Mouse (Mus musculus) layer of hippocampus, adult 2 months (tissue): ENCODE measurements around the gene Fbxl7. TPM values are rescaled to one million over a fixed set of nuclear protein-coding genes. Genes with fewer than 3 reads are reported as not detected.
"Not testable (repeated sequence)": the region's sequence is repeated elsewhere in the genome, so short reads cannot be mapped to it uniquely, and the experiment has no call there.

ENCODE experiments used
- DNase-seq, 2 experiments: peaks; one replicate each; pipeline ENCODE4 v3.0.0; 2022; ENCODE audit warnings: low spot score in 2 of 2
- H3K27ac ChIP-seq: fragments of 200-600 bp; 2 replicates; pipeline ENCODE4 v1.8.1; 2022
- H3K4me3 ChIP-seq: fragments of 200-600 bp; 2 replicates; pipeline ENCODE4 v1.8.1; 2022; ENCODE audit warnings: mild to moderate bottlenecking
- CTCF ChIP-seq: fragments of 200-600 bp; conservative IDR thresholded peaks from 2 replicates; pipeline ENCODE4 v1.8.1; 2022; ENCODE audit warnings: antibody characterized with exemption, mild to moderate bottlenecking, moderate library complexity
- total RNA-seq, 2 experiments: library from RNA; stranded (reverse); gene quantifications; 2 replicates each; pipeline ENCODE4 v1.2.3; 2021

The Fbxl7 gene
- total RNA-seq, 2 experiments from 2014 or later, result 7.0 to 9.0 TPM

- no peak overlapping the region for H3K4me3 ChIP-seq
- DNase-seq, result peak; percentile 51 to 56
- no peak for TF ChIP-seq CTCF
- peak overlapping the region; percentile 59; the same call in 1 of the 2 replicates for H3K27ac ChIP-seq
Measured at GRCm38 (mm10) chr15:26795518-26795917, 99.9 kb downstream of the Fbxl7 start.

- no peak for DNase-seq
Measured at GRCm38 (mm10) chr15:26787148-26787547, 108.2 kb downstream of the Fbxl7 start.

GRCm38 (mm10) chr15:26780557-26780956 is 114.8 kb downstream of the Fbxl7 start:
- TF ChIP-seq CTCF, result no peak
- DNase-seq, result no peak
- Histone ChIP-seq H3K4me3 (no peak overlapping the region), H3K27ac (no peak overlapping the region)

More at GRCm38 (mm10) chr15:26787148-26787547, 108.2 kb downstream of the Fbxl7 start:
- no peak for TF ChIP-seq CTCF
- Histone ChIP-seq H3K27ac (no peak overlapping the region), H3K4me3 (no peak overlapping the region)

GRCm38 (mm10) chr15:26779129-26779528 is 116.3 kb downstream of the Fbxl7 start:
- no peak for TF ChIP-seq CTCF
- no peak for DNase-seq
- Histone ChIP-seq H3K27ac (no peak overlapping the region), H3K4me3 (no peak overlapping the region)

- no peak for TF ChIP-seq CTCF
- no peak overlapping the region for H3K4me3 ChIP-seq
- no peak overlapping the region for H3K27ac ChIP-seq
- no peak for DNase-seq
Measured at GRCm38 (mm10) chr15:26775720-26776119, 119.7 kb downstream of the Fbxl7 start.

GRCm38 (mm10) chr15:26774895-26775294 is 120.5 kb downstream of the Fbxl7 start:
- no peak for TF ChIP-seq CTCF

GRCm38 (mm10) chr15:26761651-26762050 is 133.7 kb downstream of the Fbxl7 start:
- no peak for DNase-seq
- Histone ChIP-seq H3K4me3 (no peak overlapping the region), H3K27ac (no peak overlapping the region)
- TF ChIP-seq CTCF, result no peak

More at GRCm38 (mm10) chr15:26774895-26775294, 120.5 kb downstream of the Fbxl7 start:
- Histone ChIP-seq H3K27ac (no peak overlapping the region), H3K4me3 (no peak overlapping the region)
- no peak for DNase-seq

- no peak overlapping the region for H3K4me3 ChIP-seq
- H3K27ac ChIP-seq, result no peak overlapping the region; the same call in 1 of the 2 replicates
- no peak for DNase-seq
- no peak for TF ChIP-seq CTCF
Measured at GRCm38 (mm10) chr15:26748484-26748883, 146.9 kb downstream of the Fbxl7 start.

- Histone ChIP-seq H3K4me3 (no peak overlapping the region), H3K27ac (no peak overlapping the region; the same call in 1 of the 2 replicates)
- no peak for TF ChIP-seq CTCF
- DNase-seq, result no peak
Measured at GRCm38 (mm10) chr15:26732366-26732765, 163.0 kb downstream of the Fbxl7 start.

- no peak for TF ChIP-seq CTCF
- no peak overlapping the region for H3K4me3 ChIP-seq
- peak; percentile 68 to 79 for DNase-seq
- H3K27ac ChIP-seq, result peak overlapping the region; percentile 92
Measured at GRCm38 (mm10) chr15:26730760-26731159, 164.6 kb downstream of the Fbxl7 start.

GRCm38 (mm10) chr15:26729341-26729740 is 166.0 kb downstream of the Fbxl7 start:
- not testable (repeated sequence) for DNase-seq, H3K4me3 ChIP-seq
- H3K27ac ChIP-seq, result peak overlapping the region; percentile 92

GRCm38 (mm10) chr15:26718390-26719036 is 176.9 kb downstream of the Fbxl7 start:
- no peak overlapping the region for H3K27ac ChIP-seq
- no peak for TF ChIP-seq CTCF
- no peak overlapping the region for H3K4me3 ChIP-seq
- DNase-seq, result no peak

GRCm38 (mm10) chr15:26717952-26718351 is 177.4 kb downstream of the Fbxl7 start:
- TF ChIP-seq CTCF, result no peak
- DNase-seq, result no peak

GRCm38 (mm10) chr15:26716181-26716580 is 179.2 kb downstream of the Fbxl7 start:
- peak overlapping the region; percentile 49; the same call in 1 of the 2 replicates for H3K27ac ChIP-seq
- DNase-seq, result no peak
- TF ChIP-seq CTCF, result no peak

More at GRCm38 (mm10) chr15:26717952-26718351, 177.4 kb downstream of the Fbxl7 start:
- Histone ChIP-seq H3K4me3 (no peak overlapping the region), H3K27ac (no peak overlapping the region)

More at GRCm38 (mm10) chr15:26716181-26716580, 179.2 kb downstream of the Fbxl7 start:
- no peak overlapping the region for H3K4me3 ChIP-seq
